Mouse (Mus musculus) adrenal gland, postnatal 4 days (tissue): ENCODE data around the gene Fam155a. TPM values are rescaled to one million over a fixed set of nuclear protein-coding genes. Genes with fewer than 3 reads are reported as not detected.
"Not testable (repeated sequence)": the region's sequence is repeated elsewhere in the genome, so short reads cannot be mapped to it uniquely, and the experiment has no call there.

ENCODE experiments used
- DNase-seq, 2 experiments: peaks; one replicate each; pipeline ENCODE4 v3.0.0; 2021 to 2022; ENCODE audit warnings: low spot score in 2 of 2, mixed read lengths in 2 of 2
- total RNA-seq, 2 experiments: library from RNA; stranded (reverse); gene quantifications; 2 replicates each; pipeline ENCODE4 v1.2.3; 2021

Gene Fam155a
- total RNA-seq, 2 experiments from 2014 or later = 20.7 to 22.4 TPM

DNA sequence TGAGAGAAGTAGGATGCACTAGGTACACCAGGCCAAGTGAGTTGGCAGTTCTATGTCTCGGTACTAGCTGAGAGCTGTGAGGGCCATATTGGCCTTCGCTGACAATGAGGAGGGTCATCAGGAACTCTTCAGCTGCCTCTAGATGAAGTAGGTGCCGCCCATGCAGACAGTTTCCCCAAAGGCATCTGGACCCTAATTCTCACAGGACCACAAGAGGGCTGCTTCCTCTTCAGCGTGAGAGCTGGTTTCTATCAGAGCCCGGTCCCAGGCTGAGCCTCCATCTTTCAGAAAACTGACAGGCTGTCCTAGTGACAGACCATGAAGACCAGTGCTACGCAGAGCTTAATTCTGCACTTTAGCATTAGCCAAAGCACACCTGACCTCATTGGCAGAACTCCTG lies 364.8 kb downstream of the Fam155a start:
- DNase-seq = no peak

DNA sequence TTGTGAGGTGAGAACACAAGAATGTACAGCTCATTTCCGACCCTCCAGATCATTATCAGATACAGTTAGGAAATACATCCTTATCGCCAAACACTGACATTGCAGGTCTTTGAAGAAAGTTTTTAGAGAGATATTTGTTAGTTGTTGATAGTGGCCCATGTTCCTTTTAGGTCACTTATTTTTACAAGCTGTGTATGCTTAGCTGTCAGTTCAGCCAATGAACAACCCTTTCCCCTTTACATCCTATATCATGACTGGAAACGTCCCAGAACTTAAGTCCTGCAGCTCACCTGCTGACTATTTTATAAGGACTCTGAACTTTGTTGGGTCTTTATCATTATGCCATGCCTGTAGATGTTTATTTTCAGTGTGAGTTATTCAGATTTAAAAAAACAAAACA lies 366.3 kb downstream of the Fam155a start:
- DNase-seq = no peak

DNA sequence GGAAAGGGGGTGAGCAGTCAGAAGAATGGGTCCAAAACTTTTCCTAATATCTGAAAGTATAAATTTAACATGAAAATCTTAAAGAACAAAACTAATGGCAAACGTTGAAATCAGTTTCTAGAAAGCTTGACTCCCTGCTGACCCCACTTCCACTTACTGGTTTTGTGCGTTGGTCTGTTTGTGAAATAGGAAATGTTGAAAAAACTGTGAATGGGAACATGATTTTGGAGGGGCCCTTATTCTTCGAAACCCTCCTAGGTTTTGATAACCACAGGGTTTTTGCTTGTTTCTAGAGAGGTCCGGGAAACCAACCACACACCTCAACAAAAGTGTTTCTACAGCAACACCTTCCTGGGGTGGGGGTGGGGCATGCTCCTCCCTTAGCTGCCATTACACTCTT lies 368.6 kb downstream of the Fam155a start:
- no peak for DNase-seq

DNA sequence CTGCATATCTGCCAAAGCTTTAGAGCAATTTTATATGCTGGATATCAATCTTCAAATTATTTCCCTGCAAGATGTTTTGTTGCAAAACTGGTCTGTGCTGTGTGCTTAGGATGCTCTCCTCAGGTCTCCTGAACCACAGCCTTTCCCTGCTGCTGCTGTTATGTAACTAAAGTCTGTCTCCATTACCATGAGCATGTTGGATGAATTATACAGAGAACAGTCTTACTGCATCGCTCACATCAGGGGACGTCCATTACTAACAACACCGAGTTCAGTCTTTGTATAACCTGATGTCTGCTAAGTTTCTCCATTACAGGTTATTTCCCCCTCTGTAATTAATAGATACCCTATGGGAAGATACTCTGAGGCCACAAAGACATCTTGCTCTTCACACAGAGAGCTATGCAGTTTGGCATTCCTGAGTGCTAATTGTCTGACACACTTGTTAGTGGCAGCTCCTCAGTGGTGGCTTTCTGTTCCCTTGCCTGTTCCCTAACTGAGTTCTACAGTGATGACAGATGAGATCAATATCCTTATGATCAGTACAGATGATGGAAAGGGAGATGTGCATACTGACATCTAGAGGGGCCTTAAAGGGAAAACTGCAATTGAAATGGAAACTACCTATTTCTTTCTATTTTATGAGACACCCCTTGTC lies 372.2 kb downstream of the Fam155a start:
- no peak for DNase-seq

DNA sequence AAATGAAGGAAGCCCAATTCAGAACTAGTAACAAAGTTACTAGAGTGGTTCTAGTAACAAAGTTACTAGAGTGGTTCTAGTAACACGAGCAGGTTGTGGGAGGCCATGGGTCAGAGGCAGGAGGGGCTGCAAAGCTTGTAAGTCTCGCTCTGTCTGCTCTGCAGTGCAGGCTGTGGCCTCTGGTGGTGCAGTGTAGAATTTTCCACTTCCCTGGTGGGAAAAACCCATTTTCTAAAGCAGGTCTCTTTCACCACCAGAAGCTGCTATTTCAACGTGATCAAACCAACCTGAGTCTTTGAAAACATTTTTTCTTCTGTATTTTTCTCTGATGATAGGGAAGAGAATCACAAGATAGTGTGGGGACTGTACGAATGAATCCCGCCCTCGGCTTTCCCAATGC lies 372.9 kb downstream of the Fam155a start:
- no peak for DNase-seq

DNA sequence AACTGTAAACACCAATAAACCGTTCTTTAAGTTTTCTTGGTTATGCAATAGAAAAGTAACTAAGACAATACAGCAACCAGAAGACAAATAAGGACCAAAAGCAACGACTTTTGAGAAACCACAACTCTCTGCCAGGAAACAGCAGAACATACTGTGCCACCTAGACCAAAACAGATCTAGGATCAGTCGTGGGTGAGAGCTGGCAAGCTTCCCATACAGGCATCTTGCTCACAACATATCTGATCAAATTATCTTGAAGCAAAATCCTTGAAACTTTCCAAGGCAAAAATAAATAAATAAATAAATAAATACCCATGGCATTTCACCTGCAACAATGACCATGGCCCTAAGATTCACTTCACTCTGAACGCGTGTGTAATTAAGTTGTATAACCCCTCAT lies 376.3 kb downstream of the Fam155a start:
- no peak for DNase-seq

DNA sequence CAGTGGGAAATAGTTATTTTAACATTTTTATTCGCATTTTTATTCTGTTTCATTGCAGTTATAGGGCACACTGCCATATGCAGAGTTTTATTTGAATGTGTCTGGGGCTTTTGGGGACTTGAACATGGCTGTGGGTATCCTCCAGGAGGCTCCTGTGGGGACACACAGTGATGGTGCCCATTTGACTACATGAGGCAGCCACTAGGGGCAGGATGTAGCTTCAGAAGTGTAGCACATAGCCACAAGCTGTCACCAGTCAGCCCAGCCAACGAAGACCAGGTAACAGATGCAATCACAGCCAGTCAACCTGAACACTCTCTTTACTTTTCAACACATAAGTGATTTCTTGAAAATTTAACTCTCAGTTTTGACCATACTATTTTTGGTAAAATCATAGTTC lies 377.7 kb downstream of the Fam155a start:
- no peak for DNase-seq

DNA sequence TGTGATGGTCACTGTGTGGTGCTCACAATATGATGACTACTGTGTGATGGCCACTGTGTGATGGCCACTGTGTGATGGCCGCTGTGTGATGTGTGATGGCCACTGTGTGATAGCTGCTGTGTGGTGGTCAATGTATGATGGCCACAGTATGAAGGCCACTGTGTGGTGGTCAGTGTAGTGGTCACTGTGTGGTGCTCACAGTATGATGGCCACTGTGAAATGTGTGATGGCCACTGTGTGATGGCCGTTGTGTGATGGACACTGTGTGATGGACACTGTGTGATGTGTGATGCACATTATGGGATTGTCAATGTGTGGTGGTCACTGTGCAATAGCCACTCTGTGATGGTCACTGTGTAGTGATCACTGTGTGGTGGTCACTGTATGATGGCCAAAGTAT lies 380.7 kb downstream of the Fam155a start:
- not testable (repeated sequence) for DNase-seq

DNA sequence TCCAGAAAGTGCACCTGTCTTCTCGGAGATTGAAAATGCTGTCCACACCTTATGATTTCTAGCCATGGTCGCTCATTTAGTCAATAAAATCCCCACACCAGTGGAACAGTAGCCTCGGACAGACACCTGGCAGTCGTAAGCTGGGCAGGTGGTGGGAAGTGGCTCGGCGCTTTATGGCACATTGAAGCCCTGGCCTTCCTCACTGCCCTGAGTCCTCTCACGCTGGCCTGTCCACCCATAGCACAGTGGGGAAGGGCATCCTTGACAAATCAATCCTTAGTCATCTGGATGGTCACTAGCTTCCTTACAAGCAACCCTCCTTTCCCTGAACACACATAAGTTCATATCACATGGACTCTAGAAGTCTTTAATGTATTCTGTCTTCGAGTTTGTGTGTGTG lies 401.8 kb downstream of the Fam155a start:
- no peak for DNase-seq

DNA sequence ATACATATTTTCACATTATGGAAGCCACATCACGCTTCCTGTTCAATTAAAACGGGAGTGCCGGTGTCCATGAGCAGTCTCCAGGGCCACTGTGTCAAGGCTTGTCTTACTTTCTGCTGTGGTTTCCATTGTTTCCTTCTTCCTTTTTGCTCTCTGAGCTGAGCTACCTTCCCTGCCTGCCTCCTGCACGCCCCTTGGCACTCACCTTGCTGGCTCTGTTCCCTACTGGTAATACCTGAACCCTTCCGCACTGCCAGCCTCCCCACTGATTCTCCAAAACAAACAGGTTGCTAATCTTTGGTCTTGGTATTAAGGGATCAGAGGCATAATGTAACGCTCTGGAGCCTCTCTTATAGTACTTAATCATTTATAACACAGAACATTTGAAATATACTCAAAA lies 403.2 kb downstream of the Fam155a start:
- no peak for DNase-seq

DNA sequence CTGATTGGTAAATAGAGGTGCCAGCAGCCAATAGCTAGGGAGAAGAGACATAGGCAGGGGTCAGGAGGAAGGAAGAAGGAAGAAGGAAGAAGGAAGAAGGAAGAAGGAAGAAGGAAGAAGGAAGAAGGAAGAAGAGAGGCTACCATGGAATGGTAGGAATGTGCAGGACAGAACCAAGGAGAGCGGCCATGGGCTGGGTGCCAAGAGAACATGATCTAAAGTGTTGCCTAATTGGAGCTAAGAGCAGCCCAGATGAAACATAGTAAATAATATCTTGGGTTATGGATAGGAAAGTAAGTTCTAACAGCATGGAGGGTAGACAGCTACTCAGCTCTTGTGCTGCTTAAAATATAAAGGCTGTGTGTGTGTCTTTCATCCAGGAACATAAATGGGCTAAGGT lies 405.6 kb downstream of the Fam155a start:
- DNase-seq = no peak

DNA sequence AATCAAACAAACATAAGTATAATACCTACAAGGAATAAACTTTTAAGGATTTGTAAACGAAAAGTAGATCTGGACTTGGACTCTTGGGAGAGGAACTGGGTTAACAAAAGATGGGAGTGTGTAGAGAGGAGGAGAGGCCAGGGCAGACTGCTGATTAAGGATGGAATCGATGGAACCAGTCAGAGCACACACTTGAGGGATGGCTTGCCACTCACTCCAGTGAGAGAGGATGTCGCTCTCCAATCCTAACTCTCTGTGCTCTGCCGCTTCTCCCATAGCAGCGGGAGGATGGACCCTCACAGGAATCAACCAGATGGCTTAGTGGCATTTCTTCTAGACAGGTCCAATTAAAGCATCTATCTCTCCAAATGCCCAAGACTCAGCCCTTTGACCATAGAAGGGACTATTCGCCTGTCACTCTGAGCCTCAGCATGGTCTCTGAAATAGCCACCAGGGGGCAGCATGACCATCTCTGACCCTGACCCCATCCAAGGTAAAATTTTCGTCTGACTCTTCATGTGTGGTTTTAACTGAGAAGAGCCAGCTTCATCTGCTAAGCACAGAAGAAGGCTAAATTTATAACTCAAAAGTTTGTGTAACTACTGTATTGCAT lies 422.3 kb downstream of the Fam155a start:
- DNase-seq = no peak

DNA sequence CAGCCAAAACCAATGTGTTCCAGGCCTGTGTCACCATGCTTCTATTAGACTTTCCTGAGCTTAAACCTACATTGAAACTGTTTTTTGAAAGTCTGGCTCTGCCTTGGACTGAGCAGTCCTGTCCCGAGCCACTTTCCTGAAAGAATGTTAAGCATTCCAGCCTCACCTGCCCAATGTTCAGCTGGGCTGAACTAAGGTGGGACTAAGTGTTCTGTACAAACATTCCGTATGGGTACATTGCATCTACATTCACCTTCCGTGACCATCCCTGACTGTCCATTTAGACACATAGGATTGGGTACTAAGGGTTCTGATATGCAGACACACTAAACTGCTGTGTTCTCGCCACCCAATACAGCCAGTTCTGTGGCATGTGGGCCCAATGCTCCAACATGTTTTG lies 423.8 kb downstream of the Fam155a start:
- DNase-seq = no peak

DNA sequence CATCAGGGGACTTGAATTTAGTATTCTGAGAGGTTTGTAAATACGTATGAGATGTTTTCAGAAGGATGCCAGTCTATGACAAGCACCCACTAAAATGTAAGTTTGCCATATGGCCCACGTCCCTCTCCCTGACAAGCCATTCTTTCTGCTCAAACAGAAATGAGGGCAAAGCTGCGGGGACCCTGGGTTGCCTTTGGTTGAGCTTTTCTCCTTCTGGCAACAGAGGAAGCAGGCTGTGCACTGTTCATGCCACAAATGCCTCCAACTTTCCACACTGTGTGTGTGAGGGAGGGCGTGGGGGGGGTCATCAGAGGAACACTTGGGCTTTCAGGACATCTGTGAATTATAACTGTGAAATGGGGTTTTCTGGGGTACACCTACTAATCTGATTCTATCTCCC lies 426.8 kb downstream of the Fam155a start:
- no peak for DNase-seq

DNA sequence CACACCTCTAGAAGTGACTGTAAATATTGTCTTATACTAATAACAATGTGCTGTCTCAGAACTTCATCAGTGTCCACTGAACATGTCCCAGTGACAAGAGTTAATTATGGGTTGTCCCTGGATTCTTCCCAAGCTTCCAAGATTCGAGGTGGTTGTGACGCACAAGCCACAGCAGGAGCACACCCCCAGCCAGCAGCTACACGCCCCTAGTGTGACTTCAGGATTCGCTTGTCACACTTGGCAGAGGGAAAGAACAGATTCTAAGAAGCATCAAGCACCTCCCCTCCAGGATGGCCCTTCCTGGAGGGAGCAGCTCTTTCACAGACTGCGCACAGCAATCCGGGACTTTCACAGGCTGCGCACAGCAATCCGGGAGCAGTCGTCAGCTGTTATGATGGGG lies 428.0 kb downstream of the Fam155a start:
- DNase-seq = no peak

DNA sequence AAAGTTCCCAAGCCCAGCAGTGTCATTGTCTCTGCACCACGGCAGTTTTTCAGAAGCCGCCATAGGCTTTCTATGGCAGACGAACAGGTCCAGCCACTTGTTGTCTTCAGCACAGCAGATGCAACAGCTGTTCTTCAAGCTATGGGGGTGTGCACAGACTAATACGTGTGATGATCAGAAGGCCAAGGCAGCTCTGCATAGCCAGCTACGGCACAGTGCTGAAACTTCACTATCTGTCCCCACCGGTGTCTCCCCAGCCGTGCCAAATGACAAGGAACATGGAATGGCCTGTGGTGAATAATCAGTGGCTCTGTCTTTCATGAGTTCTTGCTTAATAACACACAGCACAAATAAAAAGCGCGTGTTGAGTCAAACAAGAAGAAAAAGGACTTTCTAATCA lies 428.4 kb downstream of the Fam155a start:
- DNase-seq = no peak

DNA sequence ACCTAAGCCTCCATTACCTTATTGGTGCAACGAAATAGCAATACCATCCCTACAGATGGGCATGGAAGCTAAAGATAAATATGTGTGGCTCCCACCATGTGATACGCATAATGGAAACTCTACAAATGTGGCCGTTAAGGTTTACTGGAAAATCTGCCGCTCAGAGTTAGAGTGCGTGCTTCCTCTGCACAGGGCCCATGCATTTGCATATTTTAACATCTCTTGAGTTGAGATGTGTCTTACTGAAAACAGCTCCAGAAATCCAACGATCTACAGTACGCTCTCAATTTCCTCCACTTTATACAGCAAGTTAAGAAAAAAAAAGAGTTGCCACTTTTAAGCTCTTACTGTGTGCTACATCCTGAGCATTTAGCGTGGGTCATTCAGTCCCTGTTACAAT lies 433.1 kb downstream of the Fam155a start:
- DNase-seq = no peak

DNA sequence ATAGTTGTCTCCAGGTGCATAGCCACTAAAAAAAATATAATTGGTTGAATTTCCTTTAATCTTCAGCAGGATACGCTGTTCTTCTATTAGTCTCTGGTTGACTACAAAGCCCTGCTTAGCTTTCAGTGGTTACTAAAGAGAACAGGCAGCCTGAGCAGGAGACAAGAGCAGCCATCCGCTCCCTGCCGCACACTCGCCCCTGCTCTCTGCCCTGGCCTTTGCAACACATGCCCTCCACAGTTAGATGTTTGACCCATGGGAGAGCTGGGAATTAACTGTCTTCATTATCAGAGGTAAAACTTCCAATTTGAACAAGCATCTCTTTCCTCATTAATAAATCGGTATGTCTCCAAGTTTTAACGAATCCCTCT lies 435.0 kb downstream of the Fam155a start:
- no peak for DNase-seq

DNA sequence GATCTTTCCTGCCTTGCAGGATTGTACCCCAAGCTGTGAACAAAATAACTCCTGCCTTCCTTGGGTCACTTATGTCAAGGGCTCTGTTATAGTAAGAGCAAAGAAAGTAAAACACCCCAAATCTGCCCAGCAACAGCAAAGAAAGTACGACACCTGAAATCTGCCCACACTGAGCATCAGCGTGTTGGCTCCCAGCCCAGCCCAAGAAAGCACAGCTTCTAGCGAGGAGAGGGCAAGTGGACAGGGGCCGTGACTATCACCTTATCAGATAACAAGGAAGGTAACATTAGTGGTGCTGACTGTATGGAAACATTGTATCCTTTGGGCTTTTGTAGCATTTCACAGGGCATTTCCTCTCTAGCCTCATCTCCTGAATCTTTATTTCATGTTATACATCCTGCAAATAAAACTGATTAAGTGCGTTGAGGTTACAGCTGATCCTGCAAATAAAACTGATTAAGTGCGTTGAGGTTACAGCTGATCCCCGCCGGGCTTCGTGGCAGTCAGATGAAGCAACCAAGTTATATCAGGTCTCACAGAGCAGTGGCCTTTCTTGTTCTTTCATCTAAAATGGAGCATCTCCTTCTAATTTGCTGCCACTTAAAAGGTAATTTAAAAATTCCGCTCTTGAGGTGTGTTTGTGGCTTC lies 435.6 kb downstream of the Fam155a start:
- DNase-seq = no peak

DNA sequence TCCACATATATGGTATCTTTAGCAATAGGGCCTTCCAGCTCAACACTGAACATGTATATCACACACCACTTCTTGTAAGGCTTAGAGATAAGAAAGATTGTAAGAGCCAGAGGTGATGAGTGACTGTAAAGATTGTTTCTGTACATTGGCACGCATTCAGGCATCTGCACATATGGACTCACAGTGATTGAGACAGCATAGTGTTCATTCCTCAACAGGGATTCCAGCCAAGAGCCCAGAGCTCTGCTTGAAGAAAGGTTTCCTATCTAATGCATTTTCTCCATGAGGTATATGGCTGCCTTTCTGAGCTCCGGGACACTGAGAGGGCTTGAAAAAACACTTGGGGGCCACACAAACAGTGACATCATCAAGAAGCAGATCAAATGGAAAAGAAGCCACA lies 438.2 kb downstream of the Fam155a start:
- DNase-seq = no peak

DNA sequence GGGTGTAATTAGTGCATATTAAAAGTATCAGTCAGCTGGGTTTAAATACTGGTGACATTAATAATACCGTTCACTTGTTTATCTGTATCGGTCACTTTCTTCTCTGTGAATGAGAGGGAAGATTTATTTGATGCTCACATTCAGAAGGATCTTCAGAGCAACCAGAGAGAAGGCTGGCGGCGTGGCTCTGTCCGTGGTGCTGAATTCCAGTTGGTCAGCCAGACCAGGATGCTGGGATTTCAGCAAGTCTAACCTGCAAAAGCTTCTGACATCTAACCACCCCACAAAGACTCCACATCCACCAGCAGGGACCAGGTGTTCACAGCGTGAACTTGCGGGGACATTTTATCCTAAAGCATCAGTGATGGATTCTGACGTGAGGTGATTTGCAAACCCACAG lies 461.5 kb downstream of the Fam155a start:
- no peak for DNase-seq

DNA sequence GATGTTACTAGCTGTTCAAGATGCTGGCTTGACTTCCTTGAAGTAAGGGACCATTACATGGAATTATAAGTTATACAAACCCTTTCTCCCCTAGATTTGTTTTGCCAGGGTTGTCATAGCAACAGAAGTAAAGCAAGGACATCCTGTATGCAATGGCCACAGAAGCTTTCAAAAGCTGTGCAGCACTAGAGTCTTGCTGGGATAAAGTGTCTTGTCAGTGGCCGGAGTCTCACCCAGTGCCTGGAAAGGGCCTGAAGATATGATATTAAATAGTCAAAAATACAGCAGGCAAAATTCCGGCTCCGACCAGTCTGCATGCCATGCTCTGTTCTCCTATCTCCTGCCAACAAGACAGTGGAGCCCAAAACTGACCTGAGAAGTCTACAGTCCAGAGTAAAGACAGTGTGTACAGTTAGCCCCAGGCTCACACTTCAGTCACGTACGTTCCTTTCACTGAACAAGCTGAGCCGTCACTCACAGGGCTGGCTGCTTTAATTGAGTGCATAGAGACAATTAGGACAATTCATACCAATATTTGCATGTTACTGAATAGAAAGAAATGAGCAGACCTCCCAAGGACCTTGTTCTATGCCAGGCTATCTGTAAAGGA lies 467.3 kb downstream of the Fam155a start:
- DNase-seq = no peak

DNA sequence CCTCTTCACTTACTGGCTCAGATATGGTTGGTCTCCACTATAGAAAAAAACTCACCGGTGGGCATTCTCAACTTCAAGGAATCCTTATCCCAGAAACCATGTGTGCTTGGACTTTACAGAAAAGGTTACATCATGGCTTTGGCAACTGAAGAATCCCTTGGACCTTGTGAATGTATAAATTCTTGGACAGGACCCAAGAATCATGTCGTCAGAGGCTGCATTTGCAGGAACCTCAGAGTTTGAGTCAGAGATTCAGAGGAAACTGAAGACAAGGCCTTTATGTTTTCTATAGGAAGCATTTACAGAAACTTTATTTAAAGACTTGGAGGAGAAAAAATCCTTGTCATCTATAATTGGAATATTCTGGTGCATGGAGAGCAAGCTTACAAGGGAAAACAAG lies 475.9 kb downstream of the Fam155a start:
- DNase-seq = no peak
